Mouse (Mus musculus): ENCODE measurements around the gene Adss.

Adss gene

GRCm38 (mm10) chr1:177727883-177728525, 68.3 kb downstream of the Adss start:
- DNase-seq (ENCODE audit: low spot score in 2 of 2), result no peak

- no peak for DNase-seq (ENCODE audit: low spot score in 2 of 2)
These were observed 69.4 kb downstream of the Adss start for GRCm38 (mm10) chr1:177726870-177727269.

- DNase-seq (ENCODE audit: low spot score in 2 of 2), result no peak
These were observed 72.5 kb downstream of the Adss start for GRCm38 (mm10) chr1:177723786-177724185.

- no peak for DNase-seq (ENCODE audit: low spot score in 2 of 2)
These were observed 77.3 kb downstream of the Adss start for GRCm38 (mm10) chr1:177719029-177719427.

GRCm38 (mm10) chr1:177718340-177719028, 77.8 kb downstream of the Adss start:
- no peak for DNase-seq (ENCODE audit: low spot score in 2 of 2)

GRCm38 (mm10) chr1:177717057-177717835, 79.1 kb downstream of the Adss start:
- no peak for DNase-seq (ENCODE audit: low spot score in 2 of 2)

GRCm38 (mm10) chr1:177716448-177716847, 79.9 kb downstream of the Adss start:
- DNase-seq (ENCODE audit: low spot score in 2 of 2), result no peak

- no peak for DNase-seq (ENCODE audit: low spot score in 2 of 2)
These were observed 81.8 kb downstream of the Adss start for GRCm38 (mm10) chr1:177714397-177715012.

GRCm38 (mm10) chr1:177713635-177714396, 82.5 kb downstream of the Adss start:
- DNase-seq (ENCODE audit: low spot score in 2 of 2), result no peak

Data from spleen, postnatal 14 days (tissue).